Mouse (Mus musculus): ENCODE measurements around the gene Gm11939.

GRCm38 (mm10) chr11:99573164-99573563, 13.9 kb upstream of the Gm11939 start:
- TF ChIP-seq CTCF (IDR thresholded peaks at IDR 0.05; ENCODE audit: low read depth, low read length) (no peak), POLR2A (IDR thresholded peaks at IDR 0.05; ENCODE audit: insufficient read depth, low read length) (no peak)
